Mouse (Mus musculus) heart, embryonic 16.5 days (tissue): Measurements from ENCODE around the gene Pex7. TPM values are rescaled to one million over a fixed set of nuclear protein-coding genes. Genes with fewer than 3 reads are reported as not detected.

Experiments used
- ATAC-seq: fragments of 200-750 bp; cut with Nextera tagmentation; replicated peaks from 2 replicates; pipeline ENCODE4 v1.8.0; 2017; ENCODE audit warnings: moderate number of reproducible peaks; ENCODE audit not compliant: insufficient read depth, low FRiP score; ENCODE audit errors: extremely low read depth
- H3K27ac ChIP-seq: fragments of 300-500 bp; sonication (generic); 2 replicates; pipeline ENCODE4 v1.5.1; 2014; ENCODE audit warnings: mild to moderate bottlenecking, low read length, control low read depth, moderate library complexity
- H3K27me3 ChIP-seq: fragments of 300-500 bp; sonication (generic); 2 replicates; pipeline ENCODE4 v1.6.1; 2014; ENCODE audit warnings: low read length, mixed read lengths; ENCODE audit not compliant: control insufficient read depth, insufficient read depth
- H3K36me3 ChIP-seq: fragments of 300-500 bp; sonication (generic); 2 replicates; pipeline ENCODE4 v1.6.1; 2014; ENCODE audit not compliant: control insufficient read depth, insufficient read depth
- H3K4me1 ChIP-seq: fragments of 300-500 bp; sonication (generic); 2 replicates; pipeline ENCODE4 v1.6.1; 2014; ENCODE audit warnings: low read length, mixed read lengths; ENCODE audit not compliant: control insufficient read depth, insufficient read depth
- H3K4me2 ChIP-seq: fragments of 300-500 bp; sonication (generic); 2 replicates; pipeline ENCODE4 v1.6.1; 2014; ENCODE audit warnings: low read depth, mild to moderate bottlenecking, control low read depth, low read length
- H3K4me3 ChIP-seq: fragments of 300-500 bp; sonication (generic); 2 replicates; pipeline ENCODE4 v1.5.1; 2014; ENCODE audit warnings: mild to moderate bottlenecking, control low read depth, low read length
- H3K9ac ChIP-seq: fragments of 300-500 bp; sonication (generic); 2 replicates; pipeline ENCODE4 v1.6.1; 2014; ENCODE audit warnings: low read length, control low read depth
- H3K9me3 ChIP-seq: fragments of 300-500 bp; sonication (generic); replicated peaks from 2 replicates; pipeline ENCODE4 v1.6.1; 2016; ENCODE audit warnings: low read length; ENCODE audit not compliant: control insufficient read depth
- WGBS: fragments of 180-500 bp; shearing (Covaris S2); extraction: QIAGEN DNeasy Blood & Tissue Kit; methylation state at CpG from one replicate; pipeline ENCODE4 v1.1.7; 2014; 5-methylcytosine and 5-hydroxymethylcytosine counted together
- polyA plus RNA-seq: library from polyadenylated mRNA; unstranded; fragments of >200 nt; fragmentation: Nextera tagmentation; extraction: Ambion mirVana; gene quantifications from 2 replicates; pipeline ENCODE4 v1.2.1, GENCODE M21; 2015

Gene Pex7
- polyA plus RNA-seq, 1 experiment from 2014 or later = 41.4 TPM

- ATAC-seq = peak; percentile 75
- WGBS = 6% methylated on average over 8 of the region's 8 CpGs
- Histone ChIP-seq H3K9ac (no peak overlapping the region), H3K9me3 (no peaks in the 10 kb centered on the region), H3K27me3 (peaks cover 2% of the 10 kb centered on the region; the same call in 1 of the 2 replicates), H3K4me3 (no peak overlapping the region), H3K4me1 (peaks cover 46% of the 10 kb centered on the region), H3K27ac (no peak overlapping the region), H3K4me2 (no peak overlapping the region), H3K36me3 (no peaks in the 10 kb centered on the region)
Observed at GRCm38 (mm10) chr10:19815371-19815770, 92.1 kb downstream of the Pex7 start.

- Histone ChIP-seq H3K27me3 (0 out of 2 replicates have a peak, but pooled peaks cover 2% of the 10 kb centered on the region), H3K9me3 (no peaks in the 10 kb centered on the region), H3K27ac (0 out of 2 replicates have a peak overlapping the region, but pooled peaks have one; percentile 24), H3K9ac (no peak overlapping the region), H3K4me1 (peaks cover 36% of the 10 kb centered on the region), H3K4me2 (peak overlapping the region; percentile 20), H3K36me3 (no peaks in the 10 kb centered on the region), H3K4me3 (no peak overlapping the region)
- no peak for ATAC-seq
- 36% methylated on average over 9 of the region's 9 CpGs for WGBS
Observed at GRCm38 (mm10) chr10:19811436-19812172, 95.9 kb downstream of the Pex7 start.

- WGBS = 72% methylated on average over 7 of the region's 7 CpGs
- no peak for ATAC-seq
- no peaks in the 10 kb centered on the region for H3K27me3 ChIP-seq
Observed at GRCm38 (mm10) chr10:19804763-19805162, 102.7 kb downstream of the Pex7 start.

More at GRCm38 (mm10) chr10:19804763-19805162, 102.7 kb downstream of the Pex7 start:
- Histone ChIP-seq H3K36me3 (no peaks in the 10 kb centered on the region), H3K27ac (no peak overlapping the region), H3K9me3 (no peaks in the 10 kb centered on the region), H3K4me1 (no peaks in the 10 kb centered on the region), H3K4me2 (no peak overlapping the region), H3K9ac (no peak overlapping the region), H3K4me3 (no peak overlapping the region)

Other genes starting within 250 kb of the Pex7 start
- 0.12 and 0.21 TPM in 2 replicates for gene Il20ra, start 195.1 kb downstream of the Pex7 start, polyA plus RNA-seq
- gene Slc35d3, start 56.2 kb downstream of the Pex7 start, polyA plus RNA-seq = 0.34 and 0.59 TPM in 2 replicates
- gene Map3k5, start 26.8 kb upstream of the Pex7 start, polyA plus RNA-seq = 2.8 and 3.0 TPM in 2 replicates
- 7.6 and 7.8 TPM in 2 replicates for gene Map7, start 240.8 kb upstream of the Pex7 start, polyA plus RNA-seq